Mouse (Mus musculus) liver, adult 2 months (tissue): Measurements from ENCODE around the gene Rpap2.

Source experiments
- CTCF ChIP-seq: fragments of 200-500 bp; IDR thresholded peaks from 2 replicates; pipeline ENCODE4 v1.5.1; 2011; ENCODE audit warnings: low read depth, low read length, control low read depth
- POLR2A ChIP-seq: fragments of 200-500 bp; IDR thresholded peaks from 2 replicates; pipeline ENCODE4 v1.6.1; 2011; ENCODE audit warnings: low read length, control low read depth; ENCODE audit not compliant: insufficient read depth; ENCODE audit errors: extremely low read depth

- no peak for TF ChIP-seq POLR2A
- no peak for TF ChIP-seq CTCF
Measured at GRCm38 (mm10) chr5:107617986-107618385, 20.8 kb downstream of the Rpap2 start.
